Mouse (Mus musculus) MN1 (cell line): Measurements from ENCODE around the gene Zdhhc5.

Source experiments
- DNase-seq: peaks from one replicate; pipeline ENCODE4 v3.0.0-alpha.2; 2016; ENCODE audit warnings: low spot score

The Zdhhc5 gene

DNA sequence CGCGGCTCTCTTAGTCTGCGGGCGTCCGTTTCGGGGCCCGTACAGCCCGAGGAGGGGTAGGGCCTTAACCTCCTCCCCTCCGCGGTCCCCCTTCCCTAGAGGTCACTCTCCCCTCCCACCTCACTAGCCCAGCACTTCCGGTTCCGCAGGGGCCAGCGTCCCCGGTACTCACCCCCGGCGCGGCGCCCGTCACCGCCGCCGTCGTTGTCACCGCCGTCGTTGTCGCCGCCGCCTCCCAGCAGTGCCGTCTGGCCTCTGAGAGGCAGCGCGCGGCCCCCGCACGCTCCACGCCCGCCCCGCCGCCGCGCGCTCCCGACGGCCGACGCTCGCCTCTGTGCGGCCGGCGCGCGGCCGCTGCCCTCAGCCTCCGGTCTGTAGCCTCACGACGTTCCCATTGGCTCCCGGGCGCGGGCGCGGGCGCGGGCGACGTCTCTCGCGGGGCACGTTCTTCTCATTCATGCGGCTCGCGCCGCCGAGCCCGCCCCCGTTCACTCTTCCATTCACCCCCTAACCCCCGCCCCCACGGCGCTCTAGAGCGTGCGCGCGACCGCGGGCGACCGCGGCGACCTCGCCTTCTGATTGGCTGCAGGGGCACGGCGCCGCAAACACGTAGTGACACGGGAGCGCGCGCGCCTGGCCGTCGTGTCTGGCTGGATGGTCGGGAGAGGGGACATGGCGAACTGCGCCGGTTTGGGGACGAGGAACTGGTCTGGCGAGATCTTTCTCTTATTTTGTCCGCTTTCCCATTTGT lies at the start of gene Zdhhc5:
Gene Zdhhc5, minus strand, starts transcription at position 370 of the 751 bp plus-strand sequence.
- peak; percentile 98 for DNase-seq

DNA sequence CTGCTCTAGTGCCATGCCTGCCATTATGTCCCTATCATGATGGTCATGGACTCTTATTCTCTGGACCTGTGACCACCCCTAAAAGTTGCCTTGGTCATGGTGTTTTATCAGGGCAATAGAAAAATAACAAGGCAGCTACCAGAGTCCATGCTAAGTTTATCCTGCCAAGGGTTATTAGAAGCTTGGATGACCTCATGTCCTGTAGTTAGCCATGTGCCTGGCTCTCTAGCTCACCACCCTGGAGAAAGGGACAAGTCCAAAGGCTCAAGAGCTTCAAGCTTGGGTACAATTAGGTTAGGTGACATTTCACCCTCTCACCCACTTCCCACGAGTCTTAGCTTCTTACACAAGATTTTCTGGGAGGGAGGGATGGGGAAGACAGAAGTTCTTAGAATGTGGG lies 47.8 kb upstream of the Zdhhc5 start:
- no peak for DNase-seq

DNA sequence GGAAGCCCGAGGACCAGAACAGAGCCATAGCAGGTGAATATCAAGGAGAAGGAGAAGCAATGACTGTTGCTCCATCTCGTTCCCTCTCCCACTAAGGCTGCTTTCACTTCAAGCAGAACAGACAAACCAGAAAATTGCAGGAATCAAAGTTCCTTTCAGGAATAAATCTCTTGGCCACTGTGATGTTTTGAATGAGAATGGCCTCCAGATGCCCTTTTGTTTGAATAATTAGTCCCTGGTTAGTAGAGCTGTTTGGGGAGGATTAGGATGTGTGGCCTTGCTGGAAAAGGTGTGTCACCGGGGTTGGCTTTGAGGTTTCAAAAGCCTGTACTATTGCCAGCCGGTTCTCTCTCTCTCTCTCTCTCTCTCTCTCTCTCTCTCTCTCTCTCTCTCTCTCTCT lies 47.3 kb upstream of the Zdhhc5 start:
- no peak for DNase-seq

DNA sequence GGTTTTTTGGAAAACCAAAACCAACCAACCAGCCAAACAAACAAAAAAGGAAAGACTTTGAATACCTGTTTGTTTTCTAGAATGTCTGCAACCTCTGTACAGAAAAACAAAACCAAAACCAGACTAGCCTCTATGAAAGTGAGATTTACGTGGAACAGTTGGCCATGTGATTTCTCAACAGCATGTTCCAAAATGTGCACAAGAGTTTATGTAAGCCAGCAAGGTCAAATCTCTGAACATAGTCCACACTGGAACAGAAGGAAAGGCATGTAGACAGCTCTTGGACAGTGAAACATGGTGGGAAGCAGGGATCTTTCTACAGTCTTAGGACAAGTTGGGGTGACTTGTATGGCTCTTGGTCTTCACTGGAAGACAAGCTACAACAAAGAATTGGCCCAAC lies 46.9 kb upstream of the Zdhhc5 start:
- no peak for DNase-seq

DNA sequence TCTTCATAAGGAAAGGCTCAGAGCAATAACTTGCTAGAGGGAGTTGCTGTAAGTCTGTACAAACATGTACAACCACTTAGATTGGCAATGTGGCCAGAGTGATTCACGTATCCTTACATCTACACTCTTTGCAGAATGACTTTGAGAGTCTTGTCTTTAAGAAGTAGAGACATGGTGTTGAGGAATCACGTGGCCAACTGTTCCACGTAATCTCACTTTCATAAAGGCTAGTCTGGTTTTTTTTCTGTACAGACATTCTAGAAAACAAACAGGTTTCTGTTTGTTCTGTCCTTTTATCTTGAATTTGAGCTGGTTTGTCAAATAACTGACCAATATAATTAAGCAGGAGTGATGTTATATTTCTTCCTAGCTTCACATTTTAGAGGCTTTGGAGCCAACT lies 46.3 kb upstream of the Zdhhc5 start:
- no peak for DNase-seq

DNA sequence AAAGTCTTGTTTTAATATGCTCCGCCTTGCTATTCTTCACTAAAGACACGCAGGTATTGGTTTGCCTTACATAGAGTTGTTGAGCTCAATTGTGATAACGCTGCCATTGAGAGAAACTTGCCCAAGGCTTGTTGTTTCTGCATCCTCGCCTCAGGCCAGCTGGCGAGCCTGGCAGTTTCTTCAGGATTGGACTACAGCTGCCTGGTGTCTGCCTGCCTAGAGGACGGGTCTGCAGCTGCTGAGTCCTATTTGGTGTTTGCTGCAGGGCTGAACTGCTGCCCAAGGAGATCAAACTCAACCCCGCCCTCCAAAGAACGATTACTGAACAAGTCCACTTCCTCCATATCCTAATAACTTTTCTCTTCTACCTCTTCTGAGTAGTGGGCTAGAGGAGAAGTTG lies 45.8 kb upstream of the Zdhhc5 start:
- no peak for DNase-seq

DNA sequence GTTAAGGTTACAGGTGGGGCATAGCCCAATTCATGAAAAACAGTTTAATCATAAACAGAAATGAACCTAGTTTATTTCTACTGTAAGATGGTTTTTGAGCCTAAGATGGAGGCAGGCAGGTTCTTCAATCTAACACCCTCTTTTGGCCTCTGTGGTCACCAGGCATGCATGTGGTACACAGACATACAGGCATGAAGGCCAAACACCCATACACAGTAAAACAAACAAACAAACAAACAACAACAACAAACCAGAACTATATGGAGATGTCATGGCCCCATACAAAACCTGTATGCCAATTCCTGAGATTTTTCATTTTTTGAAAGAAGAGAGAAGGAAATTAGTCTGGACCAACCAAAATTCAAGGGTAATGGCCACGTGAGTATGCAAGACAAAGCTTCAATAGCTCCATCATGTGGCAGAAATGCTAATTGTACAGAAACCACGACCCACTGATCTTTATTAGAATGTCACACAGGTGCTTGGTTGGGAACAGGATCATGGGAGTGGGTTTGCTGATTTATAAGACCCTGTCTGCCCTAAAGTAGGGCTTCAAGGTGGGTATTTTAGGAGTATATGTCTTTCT lies 43.7 kb upstream of the Zdhhc5 start:
- DNase-seq: peak; percentile 77

DNA sequence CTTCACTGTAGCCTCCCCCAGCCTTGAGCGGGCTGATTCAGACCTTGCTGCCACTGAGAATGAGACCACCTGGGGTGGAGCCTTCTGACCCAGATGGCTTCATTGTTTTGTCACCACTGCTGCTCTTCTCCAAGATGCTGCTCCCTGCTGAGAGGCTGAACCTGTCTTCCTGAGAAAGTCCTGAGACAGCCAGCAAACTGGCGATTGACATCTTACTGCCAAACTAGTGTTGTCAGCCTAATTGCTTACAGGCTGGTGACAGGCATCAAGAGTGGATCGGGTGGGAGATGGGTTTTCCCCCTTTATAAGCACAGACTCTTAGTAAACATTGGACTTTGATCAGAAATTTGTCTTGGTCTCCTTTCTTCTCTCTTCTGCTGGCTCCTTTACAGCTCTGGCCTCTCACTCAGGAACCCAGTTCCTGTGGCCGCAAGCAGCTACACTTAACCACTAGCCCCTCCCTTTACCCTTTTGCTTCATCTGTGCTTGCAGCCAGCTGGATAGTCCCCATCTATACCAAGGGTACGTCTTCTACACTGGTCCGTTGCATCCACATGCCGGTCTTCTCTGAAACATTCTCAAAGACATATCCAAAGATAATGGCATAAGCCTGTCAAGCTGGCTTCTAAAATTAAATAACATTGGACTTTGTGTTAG lies 42.2 kb upstream of the Zdhhc5 start:
- no peak for DNase-seq

DNA sequence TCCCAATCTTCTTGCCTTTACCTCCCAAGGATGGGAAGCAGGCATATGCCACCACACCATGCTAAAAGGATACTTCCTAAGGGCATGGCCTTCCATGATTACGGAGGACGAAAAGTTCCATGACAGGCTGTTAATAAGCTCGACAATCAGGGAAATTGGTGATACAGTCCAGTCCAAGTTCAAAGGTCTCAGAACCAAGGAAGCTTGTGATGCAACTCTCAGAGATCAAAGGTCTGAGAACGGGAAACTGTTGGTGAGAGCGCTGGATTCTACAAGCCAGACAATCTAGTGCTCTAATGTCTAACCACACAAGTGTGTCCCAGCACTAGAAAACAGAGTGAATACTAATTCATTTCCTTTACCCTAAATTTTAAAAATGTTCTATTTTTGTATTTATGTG lies 41.3 kb upstream of the Zdhhc5 start:
- DNase-seq: no peak

DNA sequence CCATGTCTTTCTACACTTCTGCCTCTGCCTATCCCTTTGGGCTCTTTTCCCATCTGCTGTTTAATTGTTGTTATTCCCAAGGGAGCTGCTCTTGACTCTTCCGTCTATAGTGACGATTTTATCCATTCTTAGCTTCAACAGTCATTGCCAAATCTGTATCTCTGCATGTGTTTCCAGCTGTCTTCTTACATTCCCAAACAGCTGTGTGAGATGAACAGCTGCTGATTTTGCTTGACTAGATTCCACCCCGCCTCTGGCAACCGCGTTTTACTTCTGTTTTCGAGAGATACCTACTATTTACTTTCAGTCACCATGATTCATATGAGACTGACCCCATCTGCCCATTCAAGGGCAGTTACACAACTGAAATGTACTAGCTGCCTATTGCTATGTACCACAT lies 35.1 kb upstream of the Zdhhc5 start:
- DNase-seq: no peak

DNA sequence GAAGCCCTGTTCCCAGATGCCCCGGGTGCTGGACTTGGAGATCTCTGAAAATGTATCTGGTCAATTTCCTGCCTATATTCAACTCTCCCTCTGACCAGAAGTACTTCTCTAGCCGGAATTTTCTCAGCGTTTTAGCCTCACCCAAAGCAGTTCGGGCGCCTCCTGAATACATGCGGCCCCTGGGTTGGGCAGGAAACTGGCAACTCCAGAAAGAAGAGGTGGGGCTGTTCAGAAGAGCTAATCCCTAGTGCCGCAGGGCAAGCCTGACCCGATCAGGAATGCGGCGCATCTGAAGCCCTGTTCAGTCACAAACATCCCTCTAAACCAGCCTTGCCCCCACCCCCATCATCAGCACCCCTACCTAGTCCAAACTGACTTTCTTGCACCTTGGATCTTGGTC lies 29.1 kb upstream of the Zdhhc5 start:
- DNase-seq: peak; percentile 65

DNA sequence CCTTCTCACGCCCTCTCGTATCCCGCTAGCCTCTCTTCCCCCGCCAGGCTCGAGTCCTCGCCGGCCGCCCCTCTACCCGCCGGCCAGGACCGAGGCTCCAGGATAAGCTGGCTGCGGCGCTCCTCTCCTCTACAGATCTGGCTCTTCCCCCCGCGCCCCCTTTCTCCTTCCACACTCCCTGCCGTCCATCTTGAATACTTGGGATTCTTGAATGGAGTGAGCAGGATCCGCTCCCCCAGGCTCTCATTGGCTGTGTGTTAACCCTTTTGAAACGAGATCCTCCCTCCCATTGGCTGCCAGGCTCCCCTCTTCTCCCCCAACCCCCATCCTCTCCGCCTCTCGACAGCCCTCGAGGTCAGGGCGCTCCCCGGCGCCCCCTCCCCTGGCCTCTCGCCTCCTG lies 28.6 kb upstream of the Zdhhc5 start, which contains the start of gene Gm19426:
Gene Gm19426, minus strand, starts transcription at position 95 of the 400 bp plus-strand sequence.
- DNase-seq: peak; percentile 90

DNA sequence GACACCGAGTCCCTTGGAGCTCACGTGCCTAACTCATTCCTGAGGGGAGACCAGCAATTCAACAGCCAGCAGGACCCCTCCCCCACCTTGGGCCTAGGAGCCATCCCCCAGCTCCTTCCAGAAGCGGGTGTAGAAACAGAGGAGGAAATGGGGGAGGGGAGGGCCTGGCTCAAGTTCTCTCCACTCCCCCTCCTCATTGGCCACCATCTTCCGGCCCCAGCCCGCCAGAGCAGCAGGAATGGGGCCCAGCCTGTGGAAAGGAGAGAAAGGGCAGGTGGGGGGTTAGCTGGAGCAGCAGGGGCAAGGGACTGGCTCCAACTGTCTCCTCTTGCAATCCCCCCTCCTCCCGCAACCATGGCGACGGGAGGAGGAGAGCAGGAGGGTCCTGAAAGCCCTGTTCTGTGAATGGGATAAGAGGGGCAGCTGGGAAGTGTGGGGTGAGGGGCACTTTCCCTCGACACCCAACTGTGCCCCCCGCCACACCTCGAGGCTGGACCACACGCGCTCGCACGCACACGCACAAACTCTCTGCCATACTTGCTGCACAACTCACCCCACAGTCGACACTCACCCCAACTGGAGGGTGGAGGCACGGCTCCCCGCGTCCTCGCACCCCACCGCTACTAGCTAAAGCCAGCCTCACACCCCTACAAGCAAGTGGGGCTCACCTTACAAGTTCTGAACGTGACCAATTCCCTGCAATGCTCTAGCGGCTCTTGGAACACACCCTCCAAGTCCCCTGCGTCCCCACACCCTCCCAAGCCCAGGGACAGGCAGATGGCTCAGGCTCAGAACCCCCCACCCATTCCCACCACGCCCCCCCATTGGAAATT lies 27.7 kb upstream of the Zdhhc5 start:
- peak; percentile 41 for DNase-seq

DNA sequence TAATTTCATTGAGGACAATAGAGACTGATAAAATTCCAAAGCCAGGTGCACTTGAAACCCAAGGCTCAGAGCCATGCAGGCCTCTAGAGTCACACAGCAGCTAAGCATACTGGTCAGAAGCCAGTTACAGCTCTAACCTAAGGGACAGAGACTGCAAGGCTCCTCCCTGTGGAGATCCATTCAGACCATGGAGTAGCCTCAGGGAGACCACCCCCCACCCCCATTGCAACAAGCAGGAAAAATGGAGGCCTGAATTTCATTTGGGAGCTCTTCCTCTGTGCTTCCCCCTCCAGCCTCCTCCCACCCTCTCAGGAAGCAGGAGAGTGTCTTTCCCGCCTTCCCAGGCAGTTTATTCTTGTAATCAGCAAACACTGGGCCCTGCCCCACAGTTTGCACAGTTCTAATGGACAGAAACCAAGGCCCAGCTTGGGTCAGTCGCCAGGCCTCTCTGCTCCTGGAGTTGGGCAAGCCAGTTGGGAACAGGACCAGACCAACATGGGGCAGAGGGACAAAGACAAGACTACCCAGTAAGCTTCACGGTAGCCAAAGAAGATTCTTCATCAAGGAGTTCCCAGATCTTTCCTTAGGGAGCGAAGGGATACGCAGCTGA lies 27.0 kb upstream of the Zdhhc5 start:
- no peak for DNase-seq

DNA sequence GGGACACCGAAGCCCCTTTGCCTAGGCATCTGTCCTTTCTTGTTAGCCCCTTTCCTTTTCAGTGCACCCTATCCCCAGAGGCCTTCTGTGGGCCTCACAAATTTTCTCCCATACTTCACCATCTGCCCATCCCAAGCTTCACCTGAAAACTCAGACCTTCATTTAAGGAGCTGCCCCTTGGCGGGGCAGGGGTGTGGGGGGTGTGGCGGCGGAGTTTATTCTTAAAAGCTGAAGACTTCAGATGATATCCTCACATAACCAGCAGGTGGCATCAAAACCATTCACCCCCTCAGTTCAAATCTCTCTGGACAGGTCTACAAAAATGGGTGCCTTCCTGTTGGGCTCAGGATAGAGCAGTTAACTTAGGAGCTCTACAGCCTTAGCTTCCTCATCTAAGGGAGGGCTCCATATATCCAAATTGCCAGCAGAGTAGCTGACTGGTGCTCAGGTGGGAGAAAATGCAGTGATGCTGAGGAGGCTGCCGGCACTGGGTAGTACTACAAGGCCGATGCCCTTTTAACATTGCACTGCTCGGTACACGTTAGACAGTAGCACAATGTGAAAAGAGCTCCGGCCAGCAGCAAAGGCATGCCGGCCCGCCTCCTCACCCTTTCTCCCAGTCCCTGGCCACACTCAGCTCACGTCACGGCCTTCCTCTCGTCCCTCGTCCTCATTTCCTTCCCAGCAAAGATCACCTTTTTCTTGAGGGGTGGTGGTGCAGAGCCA lies 25.8 kb upstream of the Zdhhc5 start:
- peak; percentile 59 for DNase-seq

DNA sequence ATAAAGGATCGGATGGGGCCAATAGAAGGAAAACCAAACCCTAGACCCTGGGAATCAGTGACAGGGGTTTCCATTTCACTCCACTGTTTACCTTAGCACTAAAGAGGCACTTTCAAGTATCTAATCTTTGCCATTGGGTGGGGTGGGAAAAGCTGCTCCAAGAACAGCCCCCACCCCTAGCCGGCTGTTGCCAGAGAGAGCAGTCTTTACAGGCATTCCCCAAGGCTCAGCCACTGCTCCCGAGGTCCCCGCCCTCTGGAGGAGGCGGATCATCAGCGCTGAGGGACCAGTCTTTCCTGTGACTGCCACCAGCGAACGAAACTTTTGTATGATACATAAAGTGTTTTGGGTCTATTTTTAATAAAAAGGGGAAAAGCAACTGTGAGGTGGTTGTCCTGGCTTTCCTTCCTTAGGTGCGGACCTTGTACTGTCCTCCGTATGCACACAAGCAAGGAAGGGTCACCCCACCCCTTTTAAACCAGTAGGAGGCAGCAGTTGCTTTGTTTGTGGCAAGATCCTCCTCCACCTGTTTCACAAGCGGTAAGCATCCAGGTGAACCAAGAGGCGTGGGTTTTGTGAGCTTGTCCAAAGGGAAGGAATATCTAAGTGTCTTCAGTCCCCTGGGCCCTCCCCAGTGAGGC lies 23.4 kb upstream of the Zdhhc5 start:
- peak; percentile 64 for DNase-seq

DNA sequence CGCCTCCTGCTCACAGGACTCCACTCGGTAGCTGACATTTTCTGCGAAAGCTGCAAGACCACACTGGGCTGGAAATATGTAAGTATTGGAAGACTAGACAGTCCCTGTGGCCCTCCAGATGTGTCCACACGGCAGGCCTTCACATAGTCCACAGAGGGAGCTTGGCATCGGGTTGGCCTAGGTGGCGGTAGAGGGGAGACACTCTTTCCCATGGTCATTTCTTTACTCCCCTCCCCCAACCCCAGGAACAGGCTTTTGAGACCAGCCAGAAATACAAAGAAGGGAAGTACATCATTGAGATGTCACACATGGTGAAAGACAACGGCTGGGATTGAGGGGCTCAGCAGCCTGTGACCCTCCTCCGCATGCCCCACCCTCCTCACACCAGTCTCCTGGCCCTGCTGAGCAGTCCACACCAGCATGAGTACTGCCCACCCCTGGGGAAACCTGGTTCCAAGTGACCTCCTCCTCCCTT lies 22.5 kb upstream of the Zdhhc5 start:
- no peak for DNase-seq

DNA sequence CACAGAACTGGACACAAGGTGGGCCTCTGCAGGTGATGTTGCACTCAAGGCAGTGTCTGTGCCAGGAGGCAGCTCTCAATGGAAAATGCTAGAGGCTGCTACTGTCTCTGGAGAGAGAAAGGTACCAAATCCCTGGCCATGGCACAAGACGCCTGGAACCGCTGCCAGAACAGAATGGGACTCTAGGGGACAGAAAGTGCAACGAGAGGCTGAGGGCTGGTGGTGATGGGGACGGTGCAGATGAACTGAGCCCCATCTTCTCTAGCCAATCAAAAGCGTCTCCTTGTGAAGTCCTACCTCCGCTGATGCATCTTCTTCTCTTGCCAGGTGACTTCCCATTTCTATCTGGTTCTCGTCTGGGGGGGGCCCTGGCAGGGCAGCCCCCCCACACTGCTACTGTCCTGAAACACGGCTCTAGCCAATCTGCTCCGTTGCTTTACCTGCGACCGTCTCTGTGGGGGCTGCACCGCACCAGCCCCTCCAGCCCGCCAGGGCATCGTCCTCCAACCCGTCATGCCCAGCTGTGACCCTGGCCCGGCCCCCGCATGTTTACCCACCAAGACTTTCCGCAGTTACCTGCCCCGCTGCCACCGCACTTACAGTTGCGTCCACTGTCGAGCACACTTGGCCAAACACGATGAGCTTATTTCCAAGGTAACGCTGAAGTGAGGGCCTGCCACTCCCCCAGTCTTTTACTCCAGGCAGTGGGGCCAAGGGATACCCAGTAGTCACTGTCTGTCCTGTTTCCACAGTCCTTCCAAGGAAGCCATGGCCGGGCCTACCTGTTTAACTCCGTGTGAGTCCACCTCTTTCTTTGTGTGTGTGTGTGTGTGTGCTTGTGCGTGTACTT lies 21.6 kb upstream of the Zdhhc5 start:
- no peak for DNase-seq

DNA sequence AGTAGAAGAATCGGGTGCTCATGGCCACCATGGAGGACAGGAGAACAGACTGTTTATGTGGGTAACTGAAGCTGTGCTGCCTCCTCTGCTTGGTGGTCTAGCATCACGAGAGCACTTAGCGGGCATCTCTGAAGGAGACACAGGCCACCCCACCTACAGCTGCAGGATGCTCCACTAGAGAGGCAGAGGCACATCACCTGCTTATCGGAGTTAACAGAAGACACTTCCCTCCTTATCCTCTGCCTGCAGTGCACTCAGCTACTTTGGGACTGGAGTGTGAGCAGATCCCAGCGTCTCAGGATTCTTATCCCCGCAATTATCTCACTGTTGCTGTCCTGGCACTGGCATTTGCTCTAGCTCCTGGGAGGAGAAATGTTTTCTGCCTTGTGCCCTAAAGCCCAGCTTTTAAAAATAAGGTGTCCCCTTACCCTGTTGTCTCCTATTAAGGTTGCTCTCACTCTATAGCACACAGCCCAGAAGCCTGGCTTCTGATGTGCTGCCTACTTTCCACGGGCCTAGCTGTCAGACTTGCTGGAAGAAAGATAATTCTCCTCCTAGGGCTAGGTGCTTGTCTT lies 20.5 kb upstream of the Zdhhc5 start:
- no peak for DNase-seq
